Mouse (Mus musculus) thymus, adult 2 months (tissue): ENCODE measurements around the gene Ccdc114. TPM values are rescaled to one million over a fixed set of nuclear protein-coding genes. Genes with fewer than 3 reads are reported as not detected.
"Not testable (repeated sequence)": the region's sequence is repeated elsewhere in the genome, so short reads cannot be mapped to it uniquely, and the experiment has no call there.

Experiments used
- DNase-seq: peaks from one replicate; pipeline ENCODE4 v3.0.0; 2021
- H3K27ac ChIP-seq: fragments of 200-500 bp; 2 replicates; pipeline ENCODE4 v1.5.1; 2012; ENCODE audit warnings: low read length, control low read depth; ENCODE audit not compliant: control insufficient read depth, insufficient read depth
- H3K27me3 ChIP-seq: fragments of 200-500 bp; 2 replicates; pipeline ENCODE4 v1.6.1; 2012; ENCODE audit warnings: mild to moderate bottlenecking, low read length, moderate library complexity, mixed read lengths; ENCODE audit not compliant: control insufficient read depth, insufficient read depth
- H3K36me3 ChIP-seq: fragments of 200-500 bp; 2 replicates; pipeline ENCODE4 v1.6.1; 2012; ENCODE audit warnings: mild to moderate bottlenecking, low read length, moderate library complexity; ENCODE audit not compliant: control insufficient read depth, insufficient read depth
- H3K4me1 ChIP-seq: fragments of 200-500 bp; replicated peaks from 2 replicates; pipeline ENCODE4 v1.6.1; 2012; ENCODE audit warnings: low read length; ENCODE audit not compliant: control insufficient read depth, insufficient read depth
- H3K4me3 ChIP-seq: fragments of 200-500 bp; 2 replicates; pipeline ENCODE4 v1.5.1; 2012; ENCODE audit warnings: mild to moderate bottlenecking, low read length, control low read depth, moderate library complexity; ENCODE audit not compliant: control insufficient read depth, insufficient read depth
- CTCF ChIP-seq: fragments of 200-500 bp; IDR thresholded peaks from 2 replicates; pipeline ENCODE4 v1.5.1; 2012; ENCODE audit warnings: mild to moderate bottlenecking, control low read depth, low read length, moderate library complexity, borderline replicate concordance; ENCODE audit not compliant: control insufficient read depth, poor library complexity, insufficient read depth; ENCODE audit errors: extremely low read depth
- POLR2A ChIP-seq: fragments of 200-500 bp; IDR thresholded peaks from 2 replicates; pipeline ENCODE4 v1.6.1; 2012; ENCODE audit warnings: mild to moderate bottlenecking, low read length, control low read depth, moderate library complexity; ENCODE audit not compliant: control insufficient read depth, poor library complexity, insufficient read depth; ENCODE audit errors: extremely low read depth
- WGBS: fragments of 180-500 bp; shearing (Covaris S2); methylation state at CpG from one replicate; pipeline ENCODE4 v1.1.7; 2018; 5-methylcytosine and 5-hydroxymethylcytosine counted together
- polyA plus RNA-seq: library from polyadenylated mRNA; depleted of rRNA; stranded (reverse); fragments of >200 nt; gene quantifications from 2 replicates; pipeline ENCODE4 v1.2.3, GENCODE M21; 2012; rRNA removed

Ccdc114 gene
- polyA plus RNA-seq: 3.3 and 3.7 TPM in 2 replicates

- H3K27ac ChIP-seq: peak within 1 kb of the TSS; percentile 92
- DNase-seq: peak; percentile 42
- 10% methylated on average over 24 of the region's 24 CpGs for WGBS
- no peaks in the 10 kb centered on the region for H3K27me3 ChIP-seq
- H3K4me1 ChIP-seq: peaks cover 44% of the 10 kb centered on the region
- TF ChIP-seq CTCF (no peak), POLR2A (no peak)
- H3K36me3 ChIP-seq: no peaks in the 10 kb centered on the region
- H3K4me3 ChIP-seq: peak within 1 kb of the TSS; percentile 51
Observed at GRCm38 (mm10) chr7:45923762-45924428, at the start of gene Ccdc114. Ccdc114 (plus strand) TSS chr7:45924072.

- TF ChIP-seq POLR2A (no peak), CTCF (no peak)
- Histone ChIP-seq H3K27me3 (no peaks in the 10 kb centered on the region), H3K27ac (no peak overlapping the region), H3K4me3 (no peak overlapping the region), H3K4me1 (peaks cover 14% of the 10 kb centered on the region), H3K36me3 (peaks cover 35% of the 10 kb centered on the region)
- 90% methylated on average over 7 of the region's 7 CpGs for WGBS
- DNase-seq: no peak
Observed at GRCm38 (mm10) chr7:45876895-45877294, 47.0 kb upstream of the Ccdc114 start.

GRCm38 (mm10) chr7:45878278-45878677, 45.6 kb upstream of the Ccdc114 start, which contains the start of gene Grin2d:
Grin2d (minus strand) TSS chr7:45878378.
- peaks cover 14% of the 10 kb centered on the region for H3K4me1 ChIP-seq
- not testable (repeated sequence) for H3K27me3 ChIP-seq, H3K4me3 ChIP-seq, H3K27ac ChIP-seq, DNase-seq
- 25% methylated on average over 1 of the region's 1 CpGs for WGBS
- H3K36me3 ChIP-seq: peaks cover 47% of the 10 kb centered on the region

GRCm38 (mm10) chr7:45880531-45880930, 43.3 kb upstream of the Ccdc114 start:
- DNase-seq: no peak
- Histone ChIP-seq H3K27ac (no peak overlapping the region), H3K4me1 (no peaks in the 10 kb centered on the region), H3K36me3 (peaks cover 61% of the 10 kb centered on the region), H3K27me3 (no peaks in the 10 kb centered on the region), H3K4me3 (no peak overlapping the region)
- 97% methylated on average over 4 of the region's 4 CpGs for WGBS
- TF ChIP-seq CTCF (no peak), POLR2A (no peak)

GRCm38 (mm10) chr7:45881011-45881410, 42.9 kb upstream of the Ccdc114 start:
- Histone ChIP-seq H3K4me3 (no peak overlapping the region), H3K4me1 (no peaks in the 10 kb centered on the region), H3K27ac (no peak overlapping the region), H3K27me3 (no peaks in the 10 kb centered on the region), H3K36me3 (peaks cover 58% of the 10 kb centered on the region)
- 91% methylated on average over 2 of the region's 2 CpGs for WGBS
- TF ChIP-seq CTCF (no peak), POLR2A (no peak)
- no peak for DNase-seq

DNA sequence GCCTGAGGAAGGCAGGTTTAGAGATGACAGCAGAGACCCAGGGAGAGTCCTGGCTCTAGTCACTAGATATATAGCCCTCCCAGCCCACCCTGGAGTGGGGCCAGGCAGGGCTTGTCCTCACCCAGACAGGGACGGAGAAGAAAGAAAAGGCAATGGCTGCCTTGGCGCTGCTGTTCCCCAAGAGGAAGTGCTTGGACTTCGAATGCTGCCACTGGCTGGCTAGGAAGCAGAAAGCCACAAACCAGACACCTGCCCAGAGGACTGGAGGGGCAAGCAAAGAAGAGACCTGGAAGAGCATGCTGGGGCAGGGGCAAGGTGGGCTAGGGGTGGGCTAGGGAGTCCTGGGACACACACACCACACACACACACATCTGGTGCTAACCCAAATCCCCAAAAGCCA, 36.6 kb upstream of the Ccdc114 start:
- H3K4me1 ChIP-seq: 0 out of 2 replicates have a peak, but pooled peaks cover 2% of the 10 kb centered on the region
- 10% methylated on average over 3 of the region's 3 CpGs for WGBS
- H3K36me3 ChIP-seq: peaks cover 25% of the 10 kb centered on the region
- no peaks in the 10 kb centered on the region for H3K27me3 ChIP-seq
- no peak for TF ChIP-seq CTCF
- no peak for TF ChIP-seq POLR2A
- DNase-seq: no peak
- H3K4me3 ChIP-seq: no peak overlapping the region
- H3K27ac ChIP-seq: no peak overlapping the region

- Histone ChIP-seq H3K27me3 (no peaks in the 10 kb centered on the region), H3K4me1 (peaks cover 16% of the 10 kb centered on the region), H3K27ac (no peak overlapping the region), H3K4me3 (no peak overlapping the region), H3K36me3 (no peaks in the 10 kb centered on the region)
- TF ChIP-seq POLR2A (no peak), CTCF (no peak)
- whole genome bisulfite sequencing: 91% methylated on average over 2 of the region's 2 CpGs
- DNase-seq: no peak
Observed at GRCm38 (mm10) chr7:45892651-45893050, 31.2 kb upstream of the Ccdc114 start.
